Mouse (Mus musculus) cortical plate, adult 2 months (tissue): ENCODE results near the gene Gcnt3.

Experiments used
- CTCF ChIP-seq: fragments of 200-500 bp; IDR thresholded peaks from 2 replicates; pipeline ENCODE4 v1.5.1; 2011; ENCODE audit warnings: mild to moderate bottlenecking, control low read depth, low read length; ENCODE audit not compliant: insufficient read depth; ENCODE audit errors: extremely low read depth
- POLR2A ChIP-seq: fragments of 200-500 bp; IDR thresholded peaks from 2 replicates; pipeline ENCODE4 v1.6.1; 2011; ENCODE audit warnings: mild to moderate bottlenecking, low read length, control low read depth; ENCODE audit not compliant: insufficient read depth; ENCODE audit errors: extremely low read depth

DNA sequence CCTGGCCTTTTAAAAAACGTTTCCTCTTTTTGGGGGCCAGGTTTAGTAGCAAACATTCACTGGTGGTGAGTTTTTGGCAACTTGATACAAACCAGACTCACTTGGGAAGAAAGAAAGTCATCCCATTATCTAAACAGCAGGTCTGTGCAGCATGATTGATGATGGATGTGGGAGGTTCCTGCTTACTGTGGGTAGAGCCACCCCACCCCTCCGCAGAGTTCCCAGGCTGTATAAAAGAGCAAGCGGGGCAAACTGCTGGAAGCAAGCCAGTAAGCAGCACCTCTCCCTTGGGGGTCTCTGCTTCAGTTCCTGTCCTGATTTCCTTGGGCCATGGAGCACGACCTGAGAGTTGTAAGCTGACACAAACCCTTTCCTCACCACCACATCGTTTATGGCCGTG, 48.2 kb upstream of the Gcnt3 start:
- TF ChIP-seq CTCF, result no peak
- no peak for TF ChIP-seq POLR2A
